Mouse (Mus musculus): ENCODE results near the gene 1700025F22Rik. TPM values are rescaled to one million over a fixed set of nuclear protein-coding genes. Genes with fewer than 3 reads are reported as not detected.

1700025F22Rik gene
- total RNA-seq (2023) = not detected

GRCm38 (mm10) chr19:11165172-11165571, at the start of gene 1700025F22Rik:
Gene 1700025F22Rik (minus strand): TSS chr19:11165320.

DNA sequence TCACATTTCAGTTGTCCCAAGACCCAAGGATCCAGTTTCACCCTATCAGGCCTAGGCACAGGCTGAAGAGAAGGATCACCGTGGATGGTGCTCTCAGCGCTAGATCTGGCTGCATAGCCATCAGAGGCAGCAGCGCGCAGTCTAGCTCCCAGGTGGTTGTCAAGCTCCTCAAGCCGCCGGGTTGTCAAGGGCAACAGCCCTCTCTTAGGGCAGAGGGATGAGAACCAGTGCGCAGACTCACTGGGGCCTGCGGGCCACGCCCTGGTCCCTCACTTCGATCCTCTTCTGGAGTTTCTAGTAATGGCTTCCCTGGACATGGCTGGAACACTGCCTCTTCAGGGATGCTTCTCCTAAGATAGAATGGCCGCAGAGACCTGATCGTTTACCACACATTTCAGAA, 31.4 kb upstream of the 1700025F22Rik start, which contains the start of gene Ms4a13:
Ms4a13 (minus strand) TSS at position 192 of the 400 bp plus-strand sequence.

DNA sequence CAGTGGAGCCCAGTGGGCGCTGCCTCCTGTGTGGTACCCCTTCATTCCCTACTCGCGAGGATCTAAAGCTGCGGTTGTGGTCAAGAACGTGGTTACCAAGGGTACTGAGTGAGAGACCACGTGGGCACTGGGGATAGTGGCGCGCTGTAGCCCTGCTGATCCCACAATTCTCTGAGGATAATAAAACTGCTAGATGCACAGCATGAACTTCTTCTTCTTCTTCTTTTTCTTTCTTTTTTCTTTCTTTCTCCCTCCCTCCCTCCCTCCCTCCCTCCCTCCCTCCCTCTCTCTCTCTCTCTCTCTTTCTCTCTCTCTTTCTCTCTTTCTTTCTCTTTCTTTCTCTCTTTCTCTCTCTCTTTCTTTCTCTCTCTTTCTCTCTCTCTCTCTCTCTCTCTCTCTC, 34.3 kb downstream of the 1700025F22Rik start, which contains the start of gene 1700017D01Rik:
1700017D01Rik (minus strand) TSS at position 101 of the 400 bp plus-strand sequence.

Other genes with a start within 250 kb of the 1700025F22Rik start
- gene Zp1, start 244.7 kb downstream of the 1700025F22Rik start, total RNA-seq (2023) = not detected
- gene Ptgdr2, start 228.2 kb downstream of the 1700025F22Rik start, total RNA-seq (2023) = not detected
- 29.4 TPM for gene Ccdc86, start 216.1 kb downstream of the 1700025F22Rik start, total RNA-seq (2023)
- gene Ms4a10, start 190.7 kb downstream of the 1700025F22Rik start, total RNA-seq (2023) = not detected
- not detected for gene Ms4a15, start 172.1 kb downstream of the 1700025F22Rik start, total RNA-seq (2023)
- not detected for gene Ms4a18, start 147.3 kb downstream of the 1700025F22Rik start, total RNA-seq (2023)
- gene Ms4a8a, start 84.2 kb downstream of the 1700025F22Rik start, total RNA-seq (2023) = not detected
- not detected for gene 1700017D01Rik, start 34.4 kb downstream of the 1700025F22Rik start, total RNA-seq (2023)
- not detected for gene Ms4a13, start 31.4 kb upstream of the 1700025F22Rik start, total RNA-seq (2023)
- not detected for gene Ms4a12, start 67.1 kb upstream of the 1700025F22Rik start, total RNA-seq (2023)
- gene Ms4a1, start 100.9 kb upstream of the 1700025F22Rik start, total RNA-seq (2023) = 44.6 TPM
- not detected for gene Ms4a5, start 118.6 kb upstream of the 1700025F22Rik start, total RNA-seq (2023)
- gene Ms4a14, start 149.1 kb upstream of the 1700025F22Rik start, total RNA-seq (2023) = not detected
- 0.61 TPM for gene Ms4a7, start 170.8 kb upstream of the 1700025F22Rik start, total RNA-seq (2023)
- 1.5 TPM for gene Ms4a4a, start 210.2 kb upstream of the 1700025F22Rik start, total RNA-seq (2023)
- 53.2 TPM for gene Ms4a4c, start 239.4 kb upstream of the 1700025F22Rik start, total RNA-seq (2023)

Data from CD8-positive naive resting alpha-beta T cell, adult 57 days (primary cell).